Mouse (Mus musculus): ENCODE measurements around the gene Spred1. TPM values are rescaled to one million over a fixed set of nuclear protein-coding genes. Genes with fewer than 3 reads are reported as not detected.
A peak's percentile ranks its signal among the peaks of the same experiment; 100 is the strongest.
"Not testable (repeated sequence)": the region's sequence is repeated elsewhere in the genome, so short reads cannot be mapped to it uniquely, and the experiment has no call there.

The Spred1 gene
- polyA plus RNA-seq, 1 experiment: 0.75 TPM

DNA sequence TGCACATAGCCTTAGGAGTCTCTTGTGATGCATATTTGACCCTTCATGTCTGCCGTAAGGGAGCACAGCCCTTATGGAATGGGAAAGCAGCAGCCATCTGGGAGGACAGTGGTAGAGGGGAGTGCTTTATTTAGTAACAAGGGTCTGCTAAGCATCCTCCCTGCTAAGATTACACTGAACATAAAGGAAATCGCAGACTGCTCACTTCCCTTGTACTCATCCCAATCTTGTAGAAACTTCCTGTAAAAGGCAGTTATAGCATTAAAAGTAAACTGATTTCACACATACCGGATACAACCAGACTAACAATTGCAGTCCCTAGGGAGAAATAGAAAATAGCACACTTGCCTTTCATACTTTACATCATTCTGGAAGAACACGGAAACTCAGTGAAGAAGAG, 7.4 kb upstream of the Spred1 start:
- no peak for TF ChIP-seq GATA1 (IDR thresholded peaks at IDR 0.05; ENCODE audit: borderline replicate concordance, low read length)
- no peak for TF ChIP-seq FLI1 (IDR thresholded peaks at IDR 0.05; ENCODE audit: low read length)
- no peaks in the 10 kb centered on the region for H3K36me3 ChIP-seq (replicated peaks; ENCODE audit: low read length)
- no peaks in the 10 kb centered on the region for H3K27me3 ChIP-seq (replicated peaks)
- H3K4me1 ChIP-seq: peaks cover 24% of the 10 kb centered on the region
- H3K9me3 ChIP-seq: 0 out of 2 replicates have a peak, but pooled peaks cover 4% of the 10 kb centered on the region
- H3K4me3 ChIP-seq (replicated peaks): no peak overlapping the region

DNA sequence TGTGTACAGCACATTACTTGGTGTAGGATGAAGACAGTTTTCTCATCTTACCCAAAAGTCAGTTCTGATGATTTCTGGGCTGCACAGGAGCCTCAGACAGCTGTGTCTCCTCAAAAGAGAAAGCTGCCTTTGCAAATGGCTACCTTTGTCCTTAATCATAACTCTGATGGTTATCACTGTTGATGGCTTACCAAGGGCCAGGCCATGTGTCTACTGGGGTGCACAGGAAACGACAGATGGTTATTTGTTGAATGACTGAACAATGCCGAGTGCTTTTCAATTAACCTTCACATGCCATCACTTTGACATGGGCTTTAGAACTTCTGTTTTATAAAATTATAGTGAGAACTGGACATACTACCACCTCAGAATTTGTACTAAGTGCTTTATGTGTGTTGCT, 2.7 kb upstream of the Spred1 start:
- Histone ChIP-seq H3K27me3 (replicated peaks) (no peaks in the 10 kb centered on the region), H3K9me3 (no peaks in the 10 kb centered on the region), H3K36me3 (replicated peaks; ENCODE audit: low read length) (no peaks in the 10 kb centered on the region), H3K4me1 (peaks cover 19% of the 10 kb centered on the region), H3K4me3 (replicated peaks) (no peak overlapping the region)
- TF ChIP-seq GATA1 (IDR thresholded peaks at IDR 0.05; ENCODE audit: borderline replicate concordance, low read length): no peak
- no peak for TF ChIP-seq FLI1 (IDR thresholded peaks at IDR 0.05; ENCODE audit: low read length)

DNA sequence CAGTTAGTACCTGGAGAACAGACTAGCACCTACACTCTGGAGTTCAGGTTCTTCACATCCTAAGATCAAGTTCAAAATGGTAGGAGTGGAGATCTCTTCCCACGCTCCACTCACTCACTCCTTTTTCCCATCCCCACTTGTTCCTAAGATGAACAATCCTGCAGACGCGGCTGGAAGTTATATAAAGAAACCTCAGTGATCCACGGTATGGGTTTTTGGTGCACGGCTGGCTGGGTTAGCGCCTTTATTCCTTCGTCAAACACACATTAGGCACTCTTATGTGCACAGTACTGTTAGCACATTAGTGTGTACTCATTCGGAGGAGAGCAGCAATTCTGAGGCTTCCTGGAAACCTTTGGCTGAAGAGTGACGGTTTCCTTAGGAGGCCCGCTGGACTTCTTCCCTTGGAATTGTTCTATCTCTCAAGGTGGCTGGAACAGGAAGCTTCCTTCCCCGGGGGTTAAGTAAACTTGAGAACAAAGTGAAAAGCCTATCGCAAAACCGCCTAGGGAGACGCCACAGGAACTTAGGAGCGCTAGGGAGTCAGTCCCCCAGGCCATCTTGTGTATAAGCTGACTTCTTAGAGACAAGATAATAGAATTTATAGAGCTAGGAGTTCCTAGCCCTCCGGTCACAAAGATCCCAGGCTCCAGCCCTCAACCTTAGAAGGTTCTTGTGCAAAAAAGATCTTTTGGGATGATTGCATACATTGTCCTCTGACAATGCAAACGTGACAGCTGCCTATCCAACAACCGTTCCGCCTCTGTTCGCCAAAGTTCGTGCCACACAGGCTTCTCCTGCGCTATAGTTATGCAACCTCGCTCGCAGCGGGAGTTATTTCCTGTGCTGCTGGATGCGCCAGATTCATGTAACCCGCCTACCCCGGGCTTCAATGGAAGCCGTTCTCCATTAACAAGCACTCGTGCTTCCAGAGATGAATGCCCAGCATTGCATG, 1.6 kb upstream of the Spred1 start:
- no peaks in the 10 kb centered on the region for H3K27me3 ChIP-seq (replicated peaks)
- TF ChIP-seq FLI1 (IDR thresholded peaks at IDR 0.05; ENCODE audit: low read length) (no peak), GATA1 (IDR thresholded peaks at IDR 0.05; ENCODE audit: borderline replicate concordance, low read length) (no peak)
- H3K36me3 ChIP-seq (replicated peaks; ENCODE audit: low read length): no peaks in the 10 kb centered on the region
- peaks cover 22% of the 10 kb centered on the region for H3K4me1 ChIP-seq
- peak overlapping the region; percentile 98 for H3K4me3 ChIP-seq (replicated peaks)
- H3K9me3 ChIP-seq: no peaks in the 10 kb centered on the region

DNA sequence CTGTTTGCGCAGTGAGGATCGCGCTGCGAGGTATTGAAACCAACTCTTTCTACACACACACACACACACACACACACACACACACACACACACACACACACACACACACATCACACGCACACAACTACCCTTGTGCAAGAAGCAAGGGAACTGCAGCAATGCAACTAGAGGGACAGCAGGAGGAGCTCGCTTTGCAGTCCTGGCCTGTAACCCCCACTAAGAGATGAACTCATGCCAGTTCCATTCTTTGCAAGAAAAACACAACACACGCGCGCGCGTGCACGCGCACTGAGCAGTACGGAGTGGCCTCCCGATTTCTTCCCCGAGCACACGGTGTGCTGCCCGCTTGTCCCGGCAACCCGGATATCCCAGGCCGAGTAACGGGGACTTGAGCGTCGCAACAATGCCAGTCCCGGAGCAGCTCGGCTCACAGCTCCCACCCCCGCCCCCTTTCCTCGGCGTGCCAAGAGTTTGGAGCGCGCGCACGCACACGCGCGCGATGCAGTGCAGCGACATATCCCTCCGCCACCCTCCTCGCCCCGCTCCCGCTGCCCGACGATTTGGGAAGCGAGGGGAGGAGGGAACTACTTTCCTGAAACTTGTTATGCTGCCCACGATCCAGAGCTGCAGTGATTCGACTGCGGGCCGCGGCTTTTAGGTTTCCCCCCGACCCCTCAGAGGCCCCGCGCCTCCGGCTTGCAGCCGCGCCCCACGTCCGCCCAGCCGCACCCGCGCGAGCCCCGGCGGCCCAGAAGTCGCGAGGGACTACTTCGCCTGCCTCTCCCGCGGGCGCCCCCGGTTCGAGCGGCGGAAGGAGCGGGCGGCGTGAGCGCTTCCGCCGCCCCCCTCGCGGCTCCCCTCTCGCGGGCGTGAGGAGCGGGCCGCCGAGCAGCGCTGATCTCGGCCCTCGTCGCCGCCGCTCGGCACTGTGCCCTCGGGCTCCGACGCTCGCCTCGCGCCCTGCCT, 645 bp upstream of the Spred1 start:
- H3K4me3 ChIP-seq (replicated peaks): peak overlapping the region; percentile 98
- H3K4me1 ChIP-seq: peaks cover 26% of the 10 kb centered on the region
- H3K36me3 ChIP-seq (replicated peaks; ENCODE audit: low read length): no peaks in the 10 kb centered on the region
- no peaks in the 10 kb centered on the region for H3K27me3 ChIP-seq (replicated peaks)
- H3K9me3 ChIP-seq: no peaks in the 10 kb centered on the region
- no peak for TF ChIP-seq FLI1 (IDR thresholded peaks at IDR 0.05; ENCODE audit: low read length)
- no peak for TF ChIP-seq GATA1 (IDR thresholded peaks at IDR 0.05; ENCODE audit: borderline replicate concordance, low read length)

DNA sequence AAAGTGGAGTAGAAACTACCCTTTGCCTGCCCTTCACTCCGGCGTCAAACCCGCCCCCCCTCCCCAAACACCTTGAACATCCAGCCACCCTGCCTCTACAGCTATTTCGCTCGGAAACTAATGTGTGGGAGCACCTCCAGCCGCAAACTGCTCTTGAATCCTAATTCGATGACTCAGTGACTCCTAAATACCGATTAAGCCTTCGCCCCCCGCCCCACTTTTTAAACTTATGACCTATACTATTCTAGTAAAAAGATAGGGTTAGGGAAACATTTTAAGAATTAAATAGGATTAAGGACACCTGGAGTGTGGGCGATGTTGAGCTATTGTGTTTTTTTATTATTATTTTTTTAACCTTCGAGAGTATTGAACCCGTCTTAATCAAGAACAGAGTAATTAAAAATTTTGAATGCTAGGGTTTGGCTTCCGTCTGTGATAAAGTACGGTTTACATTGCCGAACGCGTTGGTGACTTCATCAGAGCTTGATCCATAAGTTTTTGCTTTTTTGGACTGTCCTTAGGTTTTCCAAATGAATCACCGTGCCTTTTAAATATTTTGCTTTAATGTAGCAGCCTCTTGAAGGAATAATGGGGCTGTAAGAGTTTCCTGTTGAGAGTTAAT, 921 bp downstream of the Spred1 start:
- H3K4me3 ChIP-seq (replicated peaks): peak overlapping the region; percentile 98
- peaks cover 32% of the 10 kb centered on the region for H3K4me1 ChIP-seq
- H3K27me3 ChIP-seq (replicated peaks): no peaks in the 10 kb centered on the region
- H3K9me3 ChIP-seq: no peaks in the 10 kb centered on the region
- peaks cover 2% of the 10 kb centered on the region for H3K36me3 ChIP-seq (replicated peaks; ENCODE audit: low read length)
- TF ChIP-seq GATA1 (IDR thresholded peaks at IDR 0.05; ENCODE audit: borderline replicate concordance, low read length) (no peak), FLI1 (IDR thresholded peaks at IDR 0.05; ENCODE audit: low read length) (no peak)

DNA sequence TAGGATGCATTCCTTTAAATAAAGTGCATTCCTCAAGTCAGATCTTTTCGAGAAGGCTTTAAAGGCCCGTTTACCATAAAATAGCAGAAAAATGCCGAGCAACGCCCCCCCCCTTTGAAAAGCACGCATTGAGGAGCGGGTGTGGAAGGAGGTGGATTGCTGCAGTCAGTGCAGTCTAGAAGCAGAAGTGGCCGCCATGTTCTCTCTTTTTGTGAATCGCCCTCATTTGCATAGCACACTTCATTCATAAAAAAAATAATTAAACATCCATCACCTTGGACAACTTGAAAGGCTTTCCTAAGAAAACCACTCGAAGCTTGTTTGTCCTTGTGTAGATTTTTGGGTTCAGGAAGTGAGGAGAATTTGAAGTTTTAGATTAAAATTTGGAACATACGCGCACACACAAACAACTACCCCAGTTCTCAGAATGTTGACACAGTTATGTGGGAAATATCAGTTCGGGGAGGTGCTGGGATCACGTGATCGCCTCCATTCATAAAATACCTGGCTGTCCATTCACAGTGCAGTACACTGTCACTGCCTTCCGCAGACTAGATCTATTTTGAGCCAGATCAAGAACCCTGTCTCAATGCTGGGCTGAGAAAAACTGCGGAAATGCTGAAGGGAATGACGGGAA, 1.6 kb downstream of the Spred1 start:
- TF ChIP-seq FLI1 (IDR thresholded peaks at IDR 0.05; ENCODE audit: low read length): no peak
- TF ChIP-seq GATA1 (IDR thresholded peaks at IDR 0.05; ENCODE audit: borderline replicate concordance, low read length): no peak
- Histone ChIP-seq H3K4me3 (replicated peaks) (peak overlapping the region; percentile 98), H3K27me3 (replicated peaks) (no peaks in the 10 kb centered on the region), H3K9me3 (no peaks in the 10 kb centered on the region), H3K36me3 (replicated peaks; ENCODE audit: low read length) (peaks cover 8% of the 10 kb centered on the region), H3K4me1 (peaks cover 40% of the 10 kb centered on the region)

DNA sequence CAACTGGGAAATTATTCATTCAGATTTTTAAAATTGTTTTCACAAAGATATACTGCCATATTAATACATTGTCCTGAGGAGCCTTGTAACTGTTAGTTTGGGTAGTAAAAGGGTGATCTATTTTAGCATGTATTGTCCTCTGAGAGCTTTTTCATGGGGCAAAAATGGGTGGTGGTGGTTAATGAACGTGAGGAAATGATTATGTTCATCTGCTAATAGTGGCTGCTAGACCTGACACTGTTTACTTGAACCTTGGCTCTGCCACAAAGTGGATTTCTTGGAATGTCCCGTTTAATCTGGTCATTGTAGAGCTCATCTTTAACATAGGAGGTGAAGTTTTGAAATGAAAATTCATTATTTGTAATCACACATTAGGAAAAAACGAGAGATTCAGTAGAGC, 2.5 kb downstream of the Spred1 start:
- TF ChIP-seq GATA1 (IDR thresholded peaks at IDR 0.05; ENCODE audit: borderline replicate concordance, low read length): no peak
- no peak for TF ChIP-seq FLI1 (IDR thresholded peaks at IDR 0.05; ENCODE audit: low read length)
- Histone ChIP-seq H3K4me3 (replicated peaks) (peak overlapping the region; percentile 98), H3K9me3 (no peaks in the 10 kb centered on the region), H3K36me3 (replicated peaks; ENCODE audit: low read length) (peaks cover 9% of the 10 kb centered on the region), H3K4me1 (peaks cover 48% of the 10 kb centered on the region), H3K27me3 (replicated peaks) (no peaks in the 10 kb centered on the region)

DNA sequence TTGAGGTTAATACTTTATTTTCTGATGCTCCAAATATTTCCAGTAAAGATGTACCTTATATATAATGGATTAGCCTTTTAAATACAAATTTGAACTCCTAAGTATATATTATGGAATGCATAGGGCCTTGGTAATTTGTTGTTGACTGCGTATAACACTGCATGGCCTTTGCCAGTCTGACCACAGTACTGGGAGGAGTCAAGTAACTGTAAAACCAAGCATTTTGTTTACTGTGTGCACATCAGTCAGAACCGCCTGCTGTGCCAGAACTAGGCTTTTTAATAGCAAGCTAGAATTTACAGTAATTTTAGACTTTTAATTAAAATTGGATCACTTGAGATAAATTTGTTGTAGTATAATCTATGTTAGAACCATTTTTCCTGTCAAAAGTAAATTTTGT, 3.7 kb downstream of the Spred1 start:
- TF ChIP-seq GATA1 (IDR thresholded peaks at IDR 0.05; ENCODE audit: borderline replicate concordance, low read length) (no peak), FLI1 (IDR thresholded peaks at IDR 0.05; ENCODE audit: low read length) (no peak)
- H3K4me1 ChIP-seq: peaks cover 41% of the 10 kb centered on the region
- no peaks in the 10 kb centered on the region for H3K9me3 ChIP-seq
- no peak overlapping the region for H3K4me3 ChIP-seq (replicated peaks)
- peaks cover 9% of the 10 kb centered on the region for H3K36me3 ChIP-seq (replicated peaks; ENCODE audit: low read length)
- no peaks in the 10 kb centered on the region for H3K27me3 ChIP-seq (replicated peaks)

DNA sequence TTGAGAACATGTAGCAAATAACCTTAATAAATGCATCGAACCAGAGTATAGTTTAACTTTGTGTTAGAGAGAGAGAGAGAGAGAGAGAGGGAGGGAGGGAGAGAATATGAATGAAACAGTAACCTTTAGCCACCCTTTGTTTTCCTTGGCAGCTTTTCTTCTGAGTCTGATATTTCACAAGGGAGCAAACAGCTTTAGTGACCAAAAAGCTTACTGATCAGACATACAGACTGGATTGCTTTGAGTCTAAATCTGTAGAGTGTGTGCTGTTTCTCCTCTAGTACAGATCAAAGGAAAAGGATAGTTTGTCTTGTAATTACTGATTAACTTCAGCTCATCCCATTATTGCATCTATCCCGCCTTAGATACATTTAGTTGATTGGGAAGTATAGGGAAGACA, 8.0 kb downstream of the Spred1 start:
- Histone ChIP-seq H3K9me3 (no peaks in the 10 kb centered on the region), H3K4me1 (peaks cover 50% of the 10 kb centered on the region), H3K36me3 (replicated peaks; ENCODE audit: low read length) (peaks cover 11% of the 10 kb centered on the region), H3K4me3 (replicated peaks) (no peak overlapping the region), H3K27me3 (replicated peaks) (no peaks in the 10 kb centered on the region)
- TF ChIP-seq FLI1 (IDR thresholded peaks at IDR 0.05; ENCODE audit: low read length) (no peak), GATA1 (IDR thresholded peaks at IDR 0.05; ENCODE audit: borderline replicate concordance, low read length) (no peak)

DNA sequence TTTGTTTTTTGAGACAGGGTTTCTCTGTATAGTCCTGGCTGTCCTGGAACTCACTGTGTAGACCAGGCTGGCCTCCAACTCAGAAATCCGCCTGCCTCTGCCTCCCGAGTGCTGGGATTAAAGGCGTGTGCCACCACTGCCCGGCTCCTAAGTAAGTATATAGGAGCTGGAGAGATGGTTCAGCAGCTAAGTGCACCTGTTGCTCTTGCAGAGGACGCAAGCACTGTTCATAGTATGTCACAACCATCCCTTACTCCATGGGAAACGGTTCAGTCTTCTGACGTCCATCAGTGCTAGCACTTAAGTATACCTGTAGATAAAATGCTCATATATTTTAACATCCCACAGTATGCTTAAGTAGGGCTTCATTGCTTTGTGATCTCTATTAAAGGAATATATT, 9.9 kb downstream of the Spred1 start:
- not testable (repeated sequence) for H3K27me3 ChIP-seq (replicated peaks); H3K4me3 ChIP-seq (replicated peaks); H3K9me3 ChIP-seq
- Histone ChIP-seq H3K4me1 (peaks cover 59% of the 10 kb centered on the region), H3K36me3 (replicated peaks; ENCODE audit: low read length) (peaks cover 11% of the 10 kb centered on the region)
